Mouse (Mus musculus) stomach, postnatal 0 days (tissue): ENCODE data around the gene Max. TPM values are rescaled to one million over a fixed set of nuclear protein-coding genes. Genes with fewer than 3 reads are reported as not detected.

Experiments
- ATAC-seq: fragments of 200-750 bp; cut with Nextera tagmentation; 2 replicates; pipeline ENCODE4 v1.8.0; 2017; ENCODE audit not compliant: low FRiP score, low TSS enrichment
- DNase-seq: peaks from one replicate; pipeline ENCODE4 v3.0.0-alpha.2; 2016; ENCODE audit warnings: low spot score
- H3K27ac ChIP-seq: fragments of 300-500 bp; sonication (generic); replicated peaks from 2 replicates; pipeline ENCODE4 v1.5.1; 2014; ENCODE audit warnings: mild to moderate bottlenecking, control low read depth
- H3K27me3 ChIP-seq: fragments of 300-500 bp; sonication (generic); 2 replicates; pipeline ENCODE4 v1.6.1; 2014; ENCODE audit warnings: low read length; ENCODE audit not compliant: control insufficient read depth, insufficient read depth
- H3K36me3 ChIP-seq: fragments of 300-500 bp; sonication (generic); 2 replicates; pipeline ENCODE4 v1.6.1; 2014; ENCODE audit warnings: low read length, mixed read lengths; ENCODE audit not compliant: control insufficient read depth, insufficient read depth
- H3K4me1 ChIP-seq: fragments of 300-500 bp; sonication (generic); replicated peaks from 2 replicates; pipeline ENCODE4 v1.6.1; 2014; ENCODE audit warnings: antibody characterized with exemption; ENCODE audit not compliant: control insufficient read depth, insufficient read depth
- H3K4me2 ChIP-seq: fragments of 300-500 bp; sonication (generic); replicated peaks from 2 replicates; pipeline ENCODE4 v1.6.1; 2014; ENCODE audit warnings: low read depth, mild to moderate bottlenecking, control low read depth, moderate library complexity
- H3K4me3 ChIP-seq: fragments of 300-500 bp; sonication (generic); 2 replicates; pipeline ENCODE4 v1.5.1; 2014; ENCODE audit warnings: low read depth, low read length, control low read depth
- H3K9ac ChIP-seq: fragments of 300-500 bp; sonication (generic); 2 replicates; pipeline ENCODE4 v1.6.1; 2014; ENCODE audit warnings: mild to moderate bottlenecking, low read length, control low read depth, mixed read lengths
- H3K9me3 ChIP-seq: fragments of 300-500 bp; sonication (generic); 2 replicates; pipeline ENCODE4 v1.6.1; 2016; ENCODE audit warnings: low read length; ENCODE audit not compliant: control insufficient read depth
- CTCF ChIP-seq: IDR thresholded peaks from 2 replicates; pipeline ENCODE4 v1.5.1; 2016; ENCODE audit warnings: antibody characterized with exemption, low read depth, mild to moderate bottlenecking, moderate library complexity
- EP300 ChIP-seq: optimal IDR thresholded peaks from 2 replicates; pipeline ENCODE3; 2016; ENCODE audit warnings: antibody characterized with exemption
- WGBS: fragments of 180-500 bp; shearing (Covaris S2); extraction: QIAGEN DNeasy Blood & Tissue Kit; methylation state at CpG from one replicate; pipeline ENCODE4 v1.1.7; 2014; 5-methylcytosine and 5-hydroxymethylcytosine counted together
- polyA plus RNA-seq: library from polyadenylated mRNA; unstranded; fragments of >200 nt; fragmentation: Nextera tagmentation; extraction: Ambion mirVana; gene quantifications from 2 replicates; pipeline ENCODE4 v1.2.1, GENCODE M21; 2015

Gene Max
- polyA plus RNA-seq, 1 experiment from 2014 or later: 11.4 TPM

- Histone ChIP-seq H3K36me3 (peaks cover 9% of the 10 kb centered on the region; the same call in 1 of the 2 replicates), H3K27ac (0 out of 2 replicates have a peak overlapping the region, but pooled peaks have one; percentile 36), H3K9ac (no peak overlapping the region), H3K27me3 (no peaks in the 10 kb centered on the region), H3K4me1 (no peaks in the 10 kb centered on the region), H3K9me3 (no peaks in the 10 kb centered on the region), H3K4me3 (no peak overlapping the region), H3K4me2 (no peak overlapping the region)
- peak; percentile 31 for DNase-seq
- TF ChIP-seq CTCF: no peak
- no peak for TF ChIP-seq EP300
- 0 out of 2 replicates have a peak, but pooled peaks have one; percentile 43 for ATAC-seq
- WGBS: 67% methylated on average over 14 of the region's 14 CpGs
Observed at GRCm38 (mm10) chr12:76931739-76932687, 30.0 kb downstream of the Max start.

GRCm38 (mm10) chr12:76930177-76930576 lies 31.8 kb downstream of the Max start:
- no peaks in the 10 kb centered on the region for H3K27me3 ChIP-seq
- 64% methylated on average over 6 of the region's 6 CpGs for WGBS
- H3K4me2 ChIP-seq: no peak overlapping the region
- no peaks in the 10 kb centered on the region for H3K4me1 ChIP-seq
- H3K4me3 ChIP-seq: no peak overlapping the region
- H3K36me3 ChIP-seq: no peaks in the 10 kb centered on the region
- no peak for ATAC-seq
- TF ChIP-seq CTCF: no peak
- TF ChIP-seq EP300: no peak
- DNase-seq: no peak
- H3K9ac ChIP-seq: no peak overlapping the region
- no peaks in the 10 kb centered on the region for H3K9me3 ChIP-seq
- H3K27ac ChIP-seq: no peak overlapping the region

DNA sequence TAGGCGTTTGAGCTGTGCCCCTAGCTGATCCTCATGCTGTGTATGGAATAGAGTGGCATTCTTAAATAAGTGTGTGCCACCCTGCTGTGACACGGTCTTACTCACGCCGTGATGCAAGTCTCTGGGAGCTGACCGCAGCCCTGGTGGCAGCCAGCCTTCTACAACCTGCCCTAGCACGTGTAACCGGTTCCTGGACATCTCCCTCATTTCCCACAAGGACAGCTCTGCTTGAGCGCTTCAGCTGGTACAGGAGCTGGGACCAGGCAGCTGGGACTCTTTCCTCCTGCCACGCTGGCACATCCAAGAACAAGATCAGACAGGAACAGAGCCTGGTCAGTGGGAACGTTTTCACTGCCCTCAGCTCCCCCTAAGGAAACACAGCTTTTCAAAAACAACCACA lies 34.5 kb downstream of the Max start:
- Histone ChIP-seq H3K27me3 (no peaks in the 10 kb centered on the region), H3K4me3 (no peak overlapping the region), H3K4me2 (no peak overlapping the region), H3K9me3 (no peaks in the 10 kb centered on the region), H3K36me3 (no peaks in the 10 kb centered on the region), H3K4me1 (no peaks in the 10 kb centered on the region), H3K9ac (no peak overlapping the region), H3K27ac (peak overlapping the region; percentile 73)
- DNase-seq: peak; percentile 31
- TF ChIP-seq EP300: no peak
- no peak for TF ChIP-seq CTCF
- ATAC-seq: peak; percentile 68
- WGBS: 60% methylated on average over 10 of the region's 10 CpGs

DNA sequence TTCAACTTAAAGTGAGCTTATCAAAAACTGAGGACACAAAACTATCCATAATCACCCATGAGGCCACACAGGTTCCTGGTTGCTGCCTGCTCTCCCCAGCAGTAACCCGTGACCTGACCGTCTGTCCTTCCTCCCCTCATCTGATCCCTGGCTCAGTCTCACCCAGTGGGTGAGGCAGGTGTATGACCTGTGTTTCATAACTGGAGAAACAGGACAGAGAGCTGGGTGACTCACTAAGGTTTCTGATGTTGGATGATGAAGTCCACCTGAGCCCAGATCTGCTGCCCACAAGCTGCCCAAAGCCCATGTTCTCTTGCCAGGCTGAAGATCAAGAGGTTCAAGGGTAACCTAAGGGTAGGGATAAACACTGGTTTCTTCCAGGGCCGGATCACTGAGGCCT lies 35.0 kb downstream of the Max start:
- TF ChIP-seq CTCF (no peak), EP300 (peak; percentile 59)
- no peaks in the 10 kb centered on the region for H3K27me3 ChIP-seq
- H3K4me1 ChIP-seq: no peaks in the 10 kb centered on the region
- no peak overlapping the region for H3K4me3 ChIP-seq
- no peaks in the 10 kb centered on the region for H3K36me3 ChIP-seq
- WGBS: 57% methylated on average over 3 of the region's 3 CpGs
- peak; percentile 85 for ATAC-seq
- H3K9ac ChIP-seq: no peak overlapping the region
- no peak for DNase-seq
- no peak overlapping the region for H3K4me2 ChIP-seq
- H3K9me3 ChIP-seq: no peaks in the 10 kb centered on the region
- peak overlapping the region; percentile 73 for H3K27ac ChIP-seq

- H3K9ac ChIP-seq: no peak overlapping the region
- TF ChIP-seq CTCF: no peak
- no peak for TF ChIP-seq EP300
- H3K27ac ChIP-seq: peak overlapping the region; percentile 73
- H3K4me2 ChIP-seq: no peak overlapping the region
- WGBS: 59% methylated on average over 10 of the region's 10 CpGs
- ATAC-seq (peak; percentile 24), DNase-seq (no peak)
- no peaks in the 10 kb centered on the region for H3K9me3 ChIP-seq
- H3K4me1 ChIP-seq: no peaks in the 10 kb centered on the region
- H3K4me3 ChIP-seq: no peak overlapping the region
- no peaks in the 10 kb centered on the region for H3K36me3 ChIP-seq
- no peaks in the 10 kb centered on the region for H3K27me3 ChIP-seq
Observed at GRCm38 (mm10) chr12:76926338-76926945, 35.6 kb downstream of the Max start.
